Mouse (Mus musculus) stomach, postnatal 0 days (tissue): ENCODE data around the gene Pnrc2. TPM values are rescaled to one million over a fixed set of nuclear protein-coding genes. Genes with fewer than 3 reads are reported as not detected.

Experiments used
- ATAC-seq: fragments of 200-750 bp; cut with Nextera tagmentation; 2 replicates; pipeline ENCODE4 v1.8.0; 2017; ENCODE audit not compliant: low FRiP score, low TSS enrichment
- DNase-seq: peaks from one replicate; pipeline ENCODE4 v3.0.0-alpha.2; 2016; ENCODE audit warnings: low spot score
- H3K27ac ChIP-seq: fragments of 300-500 bp; sonication (generic); replicated peaks from 2 replicates; pipeline ENCODE4 v1.5.1; 2014; ENCODE audit warnings: mild to moderate bottlenecking, control low read depth
- H3K27me3 ChIP-seq: fragments of 300-500 bp; sonication (generic); 2 replicates; pipeline ENCODE4 v1.6.1; 2014; ENCODE audit warnings: low read length; ENCODE audit not compliant: control insufficient read depth, insufficient read depth
- H3K36me3 ChIP-seq: fragments of 300-500 bp; sonication (generic); 2 replicates; pipeline ENCODE4 v1.6.1; 2014; ENCODE audit warnings: low read length, mixed read lengths; ENCODE audit not compliant: control insufficient read depth, insufficient read depth
- H3K4me1 ChIP-seq: fragments of 300-500 bp; sonication (generic); replicated peaks from 2 replicates; pipeline ENCODE4 v1.6.1; 2014; ENCODE audit warnings: antibody characterized with exemption; ENCODE audit not compliant: control insufficient read depth, insufficient read depth
- H3K4me2 ChIP-seq: fragments of 300-500 bp; sonication (generic); replicated peaks from 2 replicates; pipeline ENCODE4 v1.6.1; 2014; ENCODE audit warnings: low read depth, mild to moderate bottlenecking, control low read depth, moderate library complexity
- H3K4me3 ChIP-seq: fragments of 300-500 bp; sonication (generic); 2 replicates; pipeline ENCODE4 v1.5.1; 2014; ENCODE audit warnings: low read depth, low read length, control low read depth
- H3K9ac ChIP-seq: fragments of 300-500 bp; sonication (generic); 2 replicates; pipeline ENCODE4 v1.6.1; 2014; ENCODE audit warnings: mild to moderate bottlenecking, low read length, control low read depth, mixed read lengths
- H3K9me3 ChIP-seq: fragments of 300-500 bp; sonication (generic); 2 replicates; pipeline ENCODE4 v1.6.1; 2016; ENCODE audit warnings: low read length; ENCODE audit not compliant: control insufficient read depth
- CTCF ChIP-seq: IDR thresholded peaks from 2 replicates; pipeline ENCODE4 v1.5.1; 2016; ENCODE audit warnings: antibody characterized with exemption, low read depth, mild to moderate bottlenecking, moderate library complexity
- EP300 ChIP-seq: optimal IDR thresholded peaks from 2 replicates; pipeline ENCODE3; 2016; ENCODE audit warnings: antibody characterized with exemption
- whole genome bisulfite sequencing: fragments of 180-500 bp; shearing (Covaris S2); extraction: QIAGEN DNeasy Blood & Tissue Kit; methylation state at CpG from one replicate; pipeline ENCODE4 v1.1.7; 2014; 5-methylcytosine and 5-hydroxymethylcytosine counted together
- polyA plus RNA-seq: library from polyadenylated mRNA; unstranded; fragments of >200 nt; fragmentation: Nextera tagmentation; extraction: Ambion mirVana; gene quantifications from 2 replicates; pipeline ENCODE4 v1.2.1, GENCODE M21; 2015

Pnrc2 gene
- polyA plus RNA-seq, 1 experiment from 2014 or later = 101 TPM

- no peak overlapping the region for H3K4me2 ChIP-seq
- ATAC-seq = peak; percentile 47; the same call in 1 of the 2 replicates
Measured at GRCm38 (mm10) chr4:135918635-135919279, 45.1 kb upstream of the Pnrc2 start.

GRCm38 (mm10) chr4:135913433-135913832 is 39.8 kb upstream of the Pnrc2 start:
- no peaks in the 10 kb centered on the region for H3K9me3 ChIP-seq
- no peak overlapping the region for H3K27ac ChIP-seq
- H3K36me3 ChIP-seq = no peaks in the 10 kb centered on the region
- ATAC-seq (no peak), DNase-seq (no peak)
- 70% methylated on average over 4 of the region's 4 CpGs for WGBS
- no peak for TF ChIP-seq CTCF
- no peak for TF ChIP-seq EP300
- no peak overlapping the region for H3K9ac ChIP-seq
- H3K27me3 ChIP-seq = no peaks in the 10 kb centered on the region
- no peaks in the 10 kb centered on the region for H3K4me1 ChIP-seq
- H3K4me2 ChIP-seq = no peak overlapping the region
- H3K4me3 ChIP-seq = no peak overlapping the region

More at GRCm38 (mm10) chr4:135918635-135919279, 45.1 kb upstream of the Pnrc2 start:
- H3K9ac ChIP-seq = no peak overlapping the region
- no peak for DNase-seq
- H3K27ac ChIP-seq = peak overlapping the region; percentile 63
- no peaks in the 10 kb centered on the region for H3K9me3 ChIP-seq
- no peak overlapping the region for H3K4me3 ChIP-seq
- no peaks in the 10 kb centered on the region for H3K27me3 ChIP-seq
- no peaks in the 10 kb centered on the region for H3K36me3 ChIP-seq
- TF ChIP-seq CTCF (no peak), EP300 (no peak)
- no peaks in the 10 kb centered on the region for H3K4me1 ChIP-seq
- WGBS = 72% methylated on average over 13 of the region's 13 CpGs

- Histone ChIP-seq H3K9ac (no peak overlapping the region), H3K4me2 (no peak overlapping the region)
- WGBS = 41% methylated on average over 3 of the region's 3 CpGs
Measured at GRCm38 (mm10) chr4:135912835-135913234, 39.2 kb upstream of the Pnrc2 start.

GRCm38 (mm10) chr4:135912164-135912563 is 38.5 kb upstream of the Pnrc2 start:
- Histone ChIP-seq H3K36me3 (no peaks in the 10 kb centered on the region), H3K27me3 (no peaks in the 10 kb centered on the region), H3K4me1 (no peaks in the 10 kb centered on the region), H3K9ac (no peak overlapping the region), H3K4me2 (no peak overlapping the region), H3K4me3 (no peak overlapping the region), H3K27ac (no peak overlapping the region), H3K9me3 (no peaks in the 10 kb centered on the region)
- ATAC-seq = no peak
- no peak for DNase-seq
- WGBS = 51% methylated on average over 3 of the region's 3 CpGs
- TF ChIP-seq EP300 = no peak
- no peak for TF ChIP-seq CTCF

More at GRCm38 (mm10) chr4:135912835-135913234, 39.2 kb upstream of the Pnrc2 start:
- no peaks in the 10 kb centered on the region for H3K9me3 ChIP-seq
- no peak for DNase-seq
- no peak overlapping the region for H3K27ac ChIP-seq
- no peaks in the 10 kb centered on the region for H3K36me3 ChIP-seq
- no peak overlapping the region for H3K4me3 ChIP-seq
- no peak for TF ChIP-seq CTCF
- TF ChIP-seq EP300 = no peak
- no peak for ATAC-seq
- no peaks in the 10 kb centered on the region for H3K27me3 ChIP-seq
- H3K4me1 ChIP-seq = no peaks in the 10 kb centered on the region

- Histone ChIP-seq H3K9ac (no peak overlapping the region), H3K36me3 (no peaks in the 10 kb centered on the region), H3K9me3 (no peaks in the 10 kb centered on the region), H3K4me1 (no peaks in the 10 kb centered on the region), H3K27ac (no peak overlapping the region), H3K4me3 (no peak overlapping the region), H3K4me2 (no peak overlapping the region), H3K27me3 (no peaks in the 10 kb centered on the region)
- DNase-seq = no peak
- TF ChIP-seq EP300 = no peak
- TF ChIP-seq CTCF = no peak
- WGBS = 76% methylated on average over 7 of the region's 7 CpGs
- ATAC-seq = no peak
Measured at GRCm38 (mm10) chr4:135911531-135911930, 37.9 kb upstream of the Pnrc2 start.

- no peaks in the 10 kb centered on the region for H3K4me1 ChIP-seq
Measured at GRCm38 (mm10) chr4:135909326-135910066, 35.8 kb upstream of the Pnrc2 start.

More at GRCm38 (mm10) chr4:135909326-135910066, 35.8 kb upstream of the Pnrc2 start:
- Histone ChIP-seq H3K27ac (no peak overlapping the region), H3K4me3 (no peak overlapping the region), H3K27me3 (no peaks in the 10 kb centered on the region), H3K4me2 (no peak overlapping the region), H3K36me3 (no peaks in the 10 kb centered on the region), H3K9ac (no peak overlapping the region), H3K9me3 (no peaks in the 10 kb centered on the region)
- 26% methylated on average over 13 of the region's 13 CpGs for WGBS
- no peak for DNase-seq
- TF ChIP-seq EP300 = no peak
- no peak for TF ChIP-seq CTCF
- no peak for ATAC-seq
